Mouse (Mus musculus): ENCODE results near the gene Tspan1.

DNA sequence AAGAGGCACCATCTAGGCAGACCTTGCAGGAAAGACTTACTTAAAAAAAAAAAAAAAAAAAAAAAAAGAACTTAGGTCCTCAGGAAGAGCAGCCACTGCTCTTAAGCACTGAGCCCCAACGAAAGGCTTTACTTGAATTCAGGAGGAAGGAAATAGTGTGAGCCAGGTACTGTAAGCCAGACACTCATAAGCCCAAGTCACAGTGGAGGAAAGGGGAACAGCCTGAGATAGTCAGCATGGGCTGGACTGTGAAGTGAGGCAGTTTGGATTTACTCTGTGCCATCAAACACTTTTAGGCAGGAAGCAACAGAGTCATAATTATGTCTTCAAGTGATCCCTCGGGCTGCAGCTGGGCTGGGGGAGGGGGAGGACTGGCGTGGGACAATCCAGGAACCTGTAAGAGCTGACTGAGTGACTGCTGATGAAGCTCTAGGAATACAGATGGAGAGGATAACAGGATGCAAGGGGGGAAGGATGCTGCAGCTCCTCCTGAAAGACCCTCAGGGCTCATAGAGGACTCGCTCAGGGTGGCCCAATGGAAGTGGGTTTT, 25.0 kb upstream of the Tspan1 start:
- TF ChIP-seq CTCF (IDR thresholded peaks at IDR 0.05; ENCODE audit: low read depth), result no peak
- no peak for TF ChIP-seq EP300 (IDR thresholded peaks at IDR 0.05; ENCODE audit: low read depth)

All from liver, postnatal 0 days (tissue).